In genomic region chr14:18233981-18234960, GRCm38 (mm10) we compare ENCODE assay signal across 8 mouse cellular contexts. TPM values are rescaled to one million over a fixed set of nuclear protein-coding genes. Genes with fewer than 3 reads are reported as not detected.
DNase-seq lines count a peak whose midpoint lies in the region; ATAC-seq and TF ChIP-seq lines count a peak whose summit lies in the region.
"Had no signal": no experiment of that assay in that cellular context is flagged by ENCODE, and none has a peak within 500 bp of the region (broad histone marks: within the 10 kb centered on the region; RNA-seq: fewer than 3 reads in every experiment).

No protein-coding gene starts in this region.

- no peak overlapping the region for H3K9ac ChIP-seq in forebrain, postnatal 0 days

- peak; percentile 30 to 38 for DNase-seq in kidney, postnatal 36 days
- DNase-seq in kidney, postnatal 25 days: no peak
- peak; percentile 42 for DNase-seq in Patski (ENCODE audit: low read depth, low spot score)
- DNase-seq in heart, adult 9 months (ENCODE audit: low spot score in 2 of 2): peak; percentile 42 to 56
- DNase-seq in forebrain, postnatal 0 days: no peak
- no peak for DNase-seq in layer of hippocampus, adult 18-20 months (ENCODE audit: low spot score in 2 of 2)

- 60% methylated on average over 5 of the region's 5 CpGs for WGBS in forebrain, postnatal 0 days

- TF ChIP-seq CTCF in Patski (IDR thresholded peaks at IDR 0.05): no peak
- no peak for TF ChIP-seq CTCF in forebrain, postnatal 0 days (IDR thresholded peaks at IDR 0.05; ENCODE audit: low read depth)

- in situ Hi-C loops in Patski (cut with MboI; ENCODE audit: low pct_unique_long_range_greater_than_20kb): no loop called here

- CTCF ChIA-PET in Patski (lab: Charles Lee): interaction anchor here (0.8 to 1.4 kb wide), 3 partner anchors 9 to 11 kb away, joined by 3 to 4 read pairs (median 3); no protein-coding TSS in a partner anchor

- no peaks in the 10 kb centered on the region for H3K9me3 ChIP-seq in forebrain, postnatal 0 days (ENCODE audit: low read length)

- no peak overlapping the region for H3K4me2 ChIP-seq in forebrain, postnatal 0 days (ENCODE audit: low read depth)
- H3K4me2 ChIP-seq: midbrain, embryonic 11.5 days had no signal

- ATAC-seq in Patski: peak; percentile 32
- peak; percentile 44 for ATAC-seq in monocyte, adult 5-6 weeks (replicated peaks; ENCODE audit: insufficient number of reproducible peaks, low FRiP score, low TSS enrichment, poor library complexity, severe bottlenecking)
- no peak for ATAC-seq in forebrain, postnatal 0 days

- POLR2A ChIA-PET in Patski (lab: Charles Lee): no interaction called here

- no peaks in the 10 kb centered on the region for H3K27me3 ChIP-seq in Patski
- no peaks in the 10 kb centered on the region for H3K27me3 ChIP-seq in forebrain, postnatal 0 days (ENCODE audit: insufficient read depth, low read length)

- no peaks in the 10 kb centered on the region for H3K4me1 ChIP-seq in forebrain, postnatal 0 days (ENCODE audit: insufficient read depth)

- H3K4me3 ChIP-seq in forebrain, postnatal 0 days (ENCODE audit: low read depth, low read length): no peak overlapping the region

- H3K36me3 ChIP-seq in forebrain, postnatal 0 days (ENCODE audit: insufficient read depth): no peaks in the 10 kb centered on the region

- no peak overlapping the region for H3K27ac ChIP-seq in forebrain, postnatal 0 days (ENCODE audit: low read depth, low read length)

RNA-seq across cellular contexts. Expression of gene Nr1d2, which starts 4.7 kb away (rescaled TPM):
- polyA plus RNA-seq in Patski (2021): 50.2 TPM
- 58.5 to 87.8 TPM (median 76.6 TPM) in 3 replicates for total RNA-seq in monocyte, adult 5-6 weeks (2017)
- 21.1 and 24.4 TPM in 2 replicates for total RNA-seq in forebrain, postnatal 0 days (2014; rRNA removed)
- 5.6 and 7.1 TPM in 2 replicates for polyA plus RNA-seq in forebrain, postnatal 0 days (2015; fragmentation: Nextera tagmentation; extraction: Ambion mirVana)
- 10 to 100 TPM; 57.3 to 64.0 TPM for total RNA-seq in layer of hippocampus, adult 18-20 months (2021)

RNA-seq across cellular contexts. Expression of gene Nkiras1, which starts 36.7 kb away (rescaled TPM):
- 15.1 TPM for polyA plus RNA-seq in Patski (2021)
- 7.8 to 25.8 TPM (median 23.2 TPM) in 3 replicates for total RNA-seq in monocyte, adult 5-6 weeks (2017)
- 19.2 and 23.8 TPM in 2 replicates for total RNA-seq in forebrain, postnatal 0 days (2014; rRNA removed)
- polyA plus RNA-seq in forebrain, postnatal 0 days (2015; fragmentation: Nextera tagmentation; extraction: Ambion mirVana): 47.1 and 54.9 TPM in 2 replicates
- 10 to 100 TPM; 84.1 to 84.5 TPM for total RNA-seq in layer of hippocampus, adult 18-20 months (2021)

RNA-seq across cellular contexts. Expression of gene Rpl15, which starts 36.9 kb away (rescaled TPM):
- polyA plus RNA-seq in Patski (2021): 273 TPM
- 1,060 to 1,259 TPM (median 1,134 TPM) in 3 replicates for total RNA-seq in monocyte, adult 5-6 weeks (2017)
- total RNA-seq in forebrain, postnatal 0 days (2014; rRNA removed): 701 and 898 TPM in 2 replicates
- 300 and 371 TPM in 2 replicates for polyA plus RNA-seq in forebrain, postnatal 0 days (2015; fragmentation: Nextera tagmentation; extraction: Ambion mirVana)
- 100 to 1,000 TPM; 368 to 388 TPM for total RNA-seq in layer of hippocampus, adult 18-20 months (2021)

Comparison
In these comparisons a context has a peak if more than half of its experiments do, and no peak if none do; other contexts are left out.
1. DNase-seq: peak in kidney, postnatal 36 days (2 of 2), Patski (single experiment) and heart, adult 9 months (2 of 2); none in kidney, postnatal 25 days (0 of 2), forebrain, postnatal 0 days (single experiment) and layer of hippocampus, adult 18-20 months (0 of 2).